Mouse (Mus musculus) C2C12 (cell line): Measurements from ENCODE around the gene Olfr874.

ENCODE experiments used
- CEBPB ChIP-seq: IDR thresholded peaks from one replicate; pipeline ENCODE4 v1.6.1; 2011; ENCODE audit warnings: low read depth, mild to moderate bottlenecking, control low read depth, moderate library complexity
- CTCF ChIP-seq: IDR thresholded peaks from one replicate; pipeline ENCODE4 v1.5.1; 2011; ENCODE audit not compliant: control insufficient read depth, insufficient read depth, insufficient read length
- MAX ChIP-seq: IDR thresholded peaks from one replicate; pipeline ENCODE4 v1.6.1; 2011; ENCODE audit warnings: mild to moderate bottlenecking, control low read depth
- MYOG ChIP-seq: IDR thresholded peaks from one replicate; pipeline ENCODE4 v1.6.1; 2011; ENCODE audit not compliant: control insufficient read depth, insufficient read length; ENCODE audit errors: extremely low read depth
- USF1 ChIP-seq: IDR thresholded peaks from one replicate; pipeline ENCODE4 v1.6.1; 2011; ENCODE audit warnings: low read depth, mild to moderate bottlenecking, control low read depth, moderate library complexity

DNA sequence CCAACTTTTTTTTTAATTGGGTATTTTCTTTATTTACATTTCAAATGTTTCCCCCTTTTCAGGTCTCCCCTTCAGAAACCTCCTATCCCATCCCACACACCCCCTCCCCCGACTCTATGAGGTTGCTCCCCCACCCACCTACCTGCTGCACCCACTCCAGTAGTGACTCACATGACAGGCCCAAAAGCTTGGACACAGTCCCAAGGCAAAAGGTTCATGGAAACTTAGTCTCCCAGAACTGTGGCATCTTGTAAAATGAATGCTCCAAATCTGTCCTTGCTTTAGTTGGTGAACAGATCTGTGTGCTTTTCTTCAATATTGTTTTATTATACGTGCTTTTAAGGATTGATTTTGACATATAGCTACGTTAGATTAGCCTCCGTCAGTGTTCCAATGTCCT, 7.1 kb downstream of the Olfr874 start:
- TF ChIP-seq USF1 (no peak), CTCF (no peak), MAX (no peak), CEBPB (no peak), MYOG (no peak)
